Mouse (Mus musculus): ENCODE results near the gene Ephb2. TPM values are rescaled to one million over a fixed set of nuclear protein-coding genes. Genes with fewer than 3 reads are reported as not detected.

The Ephb2 gene
- polyA plus RNA-seq, 1 experiment from 2014 or later: 13.1 TPM

- 90% methylated on average over 4 of the region's 4 CpGs for WGBS
- ATAC-seq: no peak
- Histone ChIP-seq H3K9me3 (ENCODE audit: control insufficient read depth, low read length) (no peaks in the 10 kb centered on the region), H3K9ac (replicated peaks; ENCODE audit: low read depth, low read length) (no peak overlapping the region), H3K36me3 (ENCODE audit: control insufficient read depth, insufficient read depth) (no peaks in the 10 kb centered on the region), H3K27ac (ENCODE audit: low read length) (no peak overlapping the region), H3K4me2 (ENCODE audit: low read length) (no peak overlapping the region), H3K4me1 (replicated peaks; ENCODE audit: control insufficient read depth, insufficient read depth, low read length) (peaks cover 24% of the 10 kb centered on the region), H3K4me3 (replicated peaks; ENCODE audit: low read length) (no peak overlapping the region), H3K27me3 (replicated peaks; ENCODE audit: control insufficient read depth, insufficient read depth, low read length) (no peaks in the 10 kb centered on the region)
These were observed 6.2 kb upstream of the Ephb2 start for GRCm38 (mm10) chr4:136842033-136842432.

GRCm38 (mm10) chr4:136841056-136841455, 5.3 kb upstream of the Ephb2 start:
- Histone ChIP-seq H3K9ac (replicated peaks; ENCODE audit: low read depth, low read length) (no peak overlapping the region), H3K27ac (ENCODE audit: low read length) (no peak overlapping the region), H3K36me3 (ENCODE audit: control insufficient read depth, insufficient read depth) (no peaks in the 10 kb centered on the region), H3K4me1 (replicated peaks; ENCODE audit: control insufficient read depth, insufficient read depth, low read length) (peaks cover 29% of the 10 kb centered on the region), H3K9me3 (ENCODE audit: control insufficient read depth, low read length) (no peaks in the 10 kb centered on the region), H3K27me3 (replicated peaks; ENCODE audit: control insufficient read depth, insufficient read depth, low read length) (no peaks in the 10 kb centered on the region), H3K4me2 (ENCODE audit: low read length) (peak overlapping the region; percentile 22; the same call in 1 of the 2 replicates), H3K4me3 (replicated peaks; ENCODE audit: low read length) (no peak overlapping the region)
- 3% methylated on average over 5 of the region's 5 CpGs for WGBS
- ATAC-seq: peak; percentile 39; the same call in 1 of the 2 replicates

- Histone ChIP-seq H3K9me3 (ENCODE audit: control insufficient read depth, low read length) (no peaks in the 10 kb centered on the region), H3K27ac (ENCODE audit: low read length) (no peak overlapping the region), H3K9ac (replicated peaks; ENCODE audit: low read depth, low read length) (no peak overlapping the region), H3K36me3 (ENCODE audit: control insufficient read depth, insufficient read depth) (no peaks in the 10 kb centered on the region), H3K4me1 (replicated peaks; ENCODE audit: control insufficient read depth, insufficient read depth, low read length) (peaks cover 38% of the 10 kb centered on the region), H3K27me3 (replicated peaks; ENCODE audit: control insufficient read depth, insufficient read depth, low read length) (no peaks in the 10 kb centered on the region), H3K4me2 (ENCODE audit: low read length) (no peak overlapping the region), H3K4me3 (replicated peaks; ENCODE audit: low read length) (no peak overlapping the region)
- WGBS: 17% methylated on average over 9 of the region's 9 CpGs
- no peak for ATAC-seq
These were observed 2.7 kb upstream of the Ephb2 start for GRCm38 (mm10) chr4:136838462-136838861.

- Histone ChIP-seq H3K27ac (ENCODE audit: low read length) (no peak overlapping the region), H3K9me3 (ENCODE audit: control insufficient read depth, low read length) (no peaks in the 10 kb centered on the region), H3K27me3 (replicated peaks; ENCODE audit: control insufficient read depth, insufficient read depth, low read length) (no peaks in the 10 kb centered on the region), H3K36me3 (ENCODE audit: control insufficient read depth, insufficient read depth) (no peaks in the 10 kb centered on the region), H3K4me1 (replicated peaks; ENCODE audit: control insufficient read depth, insufficient read depth, low read length) (peaks cover 43% of the 10 kb centered on the region), H3K4me3 (replicated peaks; ENCODE audit: low read length) (no peak overlapping the region), H3K9ac (replicated peaks; ENCODE audit: low read depth, low read length) (no peak overlapping the region), H3K4me2 (ENCODE audit: low read length) (no peak overlapping the region)
- 49% methylated on average over 9 of the region's 9 CpGs for WGBS
- ATAC-seq: no peak
These were observed 2.2 kb upstream of the Ephb2 start for GRCm38 (mm10) chr4:136838026-136838425.

- H3K27me3 ChIP-seq (replicated peaks; ENCODE audit: control insufficient read depth, insufficient read depth, low read length): no peaks in the 10 kb centered on the region
- peak; percentile 79 for ATAC-seq
- H3K27ac ChIP-seq (ENCODE audit: low read length): peak overlapping the region; percentile 99
- peak overlapping the region; percentile 58 for H3K4me3 ChIP-seq (replicated peaks; ENCODE audit: low read length)
- H3K4me1 ChIP-seq (replicated peaks; ENCODE audit: control insufficient read depth, insufficient read depth, low read length): peaks cover 53% of the 10 kb centered on the region
- H3K9ac ChIP-seq (replicated peaks; ENCODE audit: low read depth, low read length): peak overlapping the region; percentile 87
- no peaks in the 10 kb centered on the region for H3K9me3 ChIP-seq (ENCODE audit: control insufficient read depth, low read length)
- H3K4me2 ChIP-seq (ENCODE audit: low read length): peak overlapping the region; percentile 82
- WGBS: under 1% methylated on average over 26 of the region's 27 CpGs
- H3K36me3 ChIP-seq (ENCODE audit: control insufficient read depth, insufficient read depth): no peaks in the 10 kb centered on the region
These were observed 671 bp upstream of the Ephb2 start for GRCm38 (mm10) chr4:136836387-136836931.

GRCm38 (mm10) chr4:136834815-136835620, 770 bp downstream of the Ephb2 start:
- Histone ChIP-seq H3K4me3 (replicated peaks; ENCODE audit: low read length) (peak overlapping the region; percentile 58), H3K27ac (ENCODE audit: low read length) (peak overlapping the region; percentile 99), H3K9me3 (ENCODE audit: control insufficient read depth, low read length) (no peaks in the 10 kb centered on the region), H3K4me1 (replicated peaks; ENCODE audit: control insufficient read depth, insufficient read depth, low read length) (peaks cover 62% of the 10 kb centered on the region), H3K9ac (replicated peaks; ENCODE audit: low read depth, low read length) (peak overlapping the region; percentile 87), H3K27me3 (replicated peaks; ENCODE audit: control insufficient read depth, insufficient read depth, low read length) (no peaks in the 10 kb centered on the region), H3K4me2 (ENCODE audit: low read length) (peak overlapping the region; percentile 82), H3K36me3 (ENCODE audit: control insufficient read depth, insufficient read depth) (no peaks in the 10 kb centered on the region)
- under 1% methylated on average over 56 of the region's 76 CpGs for WGBS
- peak; percentile 19; the same call in 1 of the 2 replicates for ATAC-seq

GRCm38 (mm10) chr4:136834439-136834814, 1.4 kb downstream of the Ephb2 start:
- peak overlapping the region; percentile 87 for H3K9ac ChIP-seq (replicated peaks; ENCODE audit: low read depth, low read length)
- 2% methylated on average over 12 of the region's 12 CpGs for WGBS

GRCm38 (mm10) chr4:136833619-136834351, 2.0 kb downstream of the Ephb2 start:
- no peak overlapping the region for H3K27ac ChIP-seq (ENCODE audit: low read length)
- peak overlapping the region; percentile 82 for H3K4me2 ChIP-seq (ENCODE audit: low read length)
- no peaks in the 10 kb centered on the region for H3K27me3 ChIP-seq (replicated peaks; ENCODE audit: control insufficient read depth, insufficient read depth, low read length)
- 20% methylated on average over 21 of the region's 21 CpGs for WGBS
- H3K9me3 ChIP-seq (ENCODE audit: control insufficient read depth, low read length): no peaks in the 10 kb centered on the region
- no peak for ATAC-seq
- H3K4me1 ChIP-seq (replicated peaks; ENCODE audit: control insufficient read depth, insufficient read depth, low read length): peaks cover 73% of the 10 kb centered on the region
- no peaks in the 10 kb centered on the region for H3K36me3 ChIP-seq (ENCODE audit: control insufficient read depth, insufficient read depth)
- H3K9ac ChIP-seq (replicated peaks; ENCODE audit: low read depth, low read length): peak overlapping the region; percentile 27; the same call in 1 of the 2 replicates
- peak overlapping the region; percentile 58 for H3K4me3 ChIP-seq (replicated peaks; ENCODE audit: low read length)

More at GRCm38 (mm10) chr4:136834439-136834814, 1.4 kb downstream of the Ephb2 start:
- Histone ChIP-seq H3K4me2 (ENCODE audit: low read length) (peak overlapping the region; percentile 82), H3K4me1 (replicated peaks; ENCODE audit: control insufficient read depth, insufficient read depth, low read length) (peaks cover 68% of the 10 kb centered on the region), H3K4me3 (replicated peaks; ENCODE audit: low read length) (peak overlapping the region; percentile 58), H3K36me3 (ENCODE audit: control insufficient read depth, insufficient read depth) (no peaks in the 10 kb centered on the region), H3K27me3 (replicated peaks; ENCODE audit: control insufficient read depth, insufficient read depth, low read length) (no peaks in the 10 kb centered on the region), H3K27ac (ENCODE audit: low read length) (no peak overlapping the region), H3K9me3 (ENCODE audit: control insufficient read depth, low read length) (no peaks in the 10 kb centered on the region)
- ATAC-seq: no peak
